Mouse (Mus musculus) left cerebral cortex, postnatal 4 days (tissue): ENCODE results near the gene Klk8. TPM values are rescaled to one million over a fixed set of nuclear protein-coding genes. Genes with fewer than 3 reads are reported as not detected.

Experiments used
- DNase-seq: peaks from one replicate; pipeline ENCODE4 v3.0.0-alpha.2; 2022
- intact Hi-C: fragments of 180-260 bp; cut with DNase I; formaldehyde crosslinking; loops from one replicate; pipeline ENCODE4 v1.15.1; 2025
- total RNA-seq, 2 experiments: library from RNA; stranded (reverse); gene quantifications; 2 replicates each; pipeline ENCODE4 v1.2.3; 2021

Klk8 gene
- total RNA-seq, 2 experiments from 2014 or later: 13.5 to 16.7 TPM

DNA sequence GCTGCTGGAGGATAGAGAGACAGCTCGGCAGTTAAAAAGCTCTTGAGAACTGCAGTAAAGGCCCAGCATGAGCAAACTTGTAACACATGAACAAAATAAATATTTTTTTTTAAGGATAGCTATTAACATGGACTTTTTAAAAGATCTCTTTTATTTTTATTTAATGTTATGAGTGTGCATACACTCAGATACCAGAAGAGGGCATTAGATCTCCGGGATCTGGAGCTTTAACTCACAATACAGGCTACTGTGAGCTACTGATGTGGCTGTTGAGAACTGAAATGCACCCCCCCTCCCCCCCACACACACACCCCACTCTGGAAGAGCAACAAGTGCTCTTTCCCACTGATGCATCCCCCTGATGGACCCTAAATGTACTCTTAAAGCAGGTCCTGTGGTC is 8.1 kb upstream of the Klk8 start:
- no peak for DNase-seq
- intact Hi-C loops: no loop called here

DNA sequence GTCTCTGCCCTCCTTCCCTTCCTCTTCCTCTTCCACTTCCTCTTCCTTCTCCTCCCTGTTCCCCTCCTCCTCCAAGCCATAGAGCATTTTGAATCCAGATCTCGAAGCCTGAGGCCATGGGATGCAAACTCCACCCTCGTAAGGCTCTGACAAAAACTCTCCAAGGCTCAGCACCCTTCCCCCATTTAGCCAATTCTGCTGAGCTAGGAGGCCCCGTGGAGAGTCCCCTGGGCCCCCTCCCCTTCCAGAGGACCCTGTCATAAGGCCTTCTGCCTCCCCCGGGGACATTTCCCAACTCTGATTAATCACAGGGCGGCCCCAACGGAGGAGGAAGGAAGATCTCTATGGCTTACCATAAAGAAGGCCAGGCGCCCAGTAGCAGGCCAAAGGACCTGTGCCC is 5.8 kb upstream of the Klk8 start, which contains the start of gene Klk9:
Gene Klk9 (plus strand): TSS at position 301 of the 400 bp plus-strand sequence.
- no peak for DNase-seq
- intact Hi-C loops: no loop called here

DNA sequence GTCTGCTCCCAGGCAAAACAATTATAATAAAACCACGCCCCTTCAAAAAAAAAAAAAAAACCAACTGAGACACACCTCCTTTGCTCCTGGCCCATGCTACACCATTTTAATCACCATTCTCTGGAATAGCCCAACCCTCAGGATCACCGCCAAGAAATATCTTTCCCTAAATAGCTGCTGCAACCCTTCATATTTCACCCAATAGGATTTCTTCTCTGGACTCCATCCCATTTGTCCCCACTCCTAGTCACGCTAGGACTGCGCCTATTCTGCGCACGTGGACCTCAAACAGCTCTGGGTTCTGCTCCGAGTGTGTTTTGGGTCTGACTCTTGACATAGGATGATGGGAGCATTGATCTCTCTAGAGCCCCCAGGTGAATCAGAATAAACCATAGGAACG is 1.0 kb upstream of the Klk8 start:
- no peak for DNase-seq

DNA sequence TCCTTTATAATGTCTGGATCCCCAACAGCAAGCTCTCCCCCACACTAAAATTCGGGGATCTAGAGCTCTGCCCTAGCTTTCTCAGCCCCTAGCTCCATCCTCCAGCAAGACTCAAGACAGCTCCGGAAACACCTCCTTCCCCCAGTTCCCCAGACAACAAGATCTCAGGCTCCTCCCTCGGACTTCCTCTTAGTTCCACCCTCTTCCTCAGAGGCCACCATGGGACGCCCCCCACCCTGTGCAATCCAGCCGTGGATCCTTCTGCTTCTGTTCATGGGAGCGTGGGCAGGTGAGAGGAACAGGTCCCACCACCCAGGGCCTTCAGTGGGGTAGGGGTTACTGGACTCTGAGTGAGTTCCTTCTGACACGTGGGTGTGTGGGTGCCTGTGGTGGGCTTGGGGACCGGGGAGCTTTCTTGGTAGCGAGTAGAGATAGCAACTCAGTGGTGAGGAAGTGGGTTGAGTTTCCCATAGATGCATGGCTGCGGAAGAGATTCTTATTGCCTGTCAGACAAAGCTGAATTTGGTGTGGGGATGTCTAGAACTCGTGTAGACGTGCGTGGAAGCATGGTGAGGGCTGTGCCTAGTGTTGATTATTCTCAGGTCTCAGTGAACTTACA is 576 bp downstream of the Klk8 start:
- intact Hi-C loops: no loop called here
- DNase-seq: no peak

More for the DNA sequence above, 1.0 kb upstream of the Klk8 start:
- intact Hi-C loops: no loop called here

DNA sequence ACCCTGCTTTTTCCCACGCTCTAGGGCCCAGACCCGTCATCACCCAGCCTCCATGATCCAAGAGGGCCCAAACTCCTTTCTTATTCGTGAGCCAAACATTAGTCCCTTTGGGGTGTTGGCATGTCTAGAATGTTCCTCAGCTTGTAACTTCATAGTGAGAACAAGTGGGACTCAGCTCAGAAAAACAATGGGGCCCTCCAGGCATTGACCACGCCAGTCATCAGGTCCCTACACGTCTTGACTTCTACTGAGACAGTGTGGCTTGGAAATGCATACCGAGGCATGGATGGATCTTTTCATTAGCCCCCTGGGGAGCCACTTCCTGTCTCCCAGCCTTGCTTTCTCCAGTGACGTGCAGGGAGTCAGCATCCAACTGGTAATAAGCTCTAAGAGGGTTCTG is 2.5 kb downstream of the Klk8 start:
- intact Hi-C loops: no loop called here
- no peak for DNase-seq

DNA sequence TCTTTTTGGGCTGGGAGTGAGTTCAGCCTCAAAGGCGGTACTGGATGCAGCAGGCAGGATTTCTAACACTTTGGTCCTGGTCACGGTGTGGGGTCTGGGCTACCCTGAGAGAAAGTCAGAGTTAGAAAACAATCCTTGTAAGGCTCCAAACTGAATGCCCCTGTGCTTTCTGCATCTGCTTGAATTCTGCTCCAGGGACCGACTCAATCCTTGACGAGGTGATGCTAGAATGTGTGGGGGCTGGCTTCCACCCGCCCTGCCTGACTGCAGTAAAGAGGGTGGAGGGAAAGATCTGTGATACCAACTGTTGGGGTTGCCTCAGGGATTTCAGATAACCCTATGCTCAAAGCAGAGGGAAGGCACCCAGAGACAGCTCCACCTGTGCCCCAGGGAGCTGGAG is 13.6 kb downstream of the Klk8 start, which contains the start of gene Klk7:
Gene Klk7 (plus strand): TSS at position 301 of the 400 bp plus-strand sequence.
- intact Hi-C loops: no loop called here
- no peak for DNase-seq

DNA sequence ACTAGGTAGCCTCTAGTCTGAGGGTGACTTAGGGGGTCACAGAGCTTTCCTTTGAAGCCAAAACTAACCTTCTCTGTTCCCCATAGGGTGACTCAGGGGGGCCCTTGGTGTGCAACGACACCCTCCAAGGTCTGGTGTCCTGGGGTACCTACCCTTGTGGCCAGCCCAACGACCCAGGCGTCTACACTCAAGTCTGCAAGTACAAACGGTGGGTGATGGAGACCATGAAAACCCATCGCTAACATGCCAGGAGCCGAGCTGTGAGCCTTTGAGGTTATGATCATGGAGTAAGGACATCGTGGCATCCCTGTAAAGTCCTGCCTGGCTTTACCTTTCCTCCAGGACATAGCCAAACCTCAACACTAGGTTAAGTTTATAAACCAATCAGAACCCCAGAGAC is 17.8 kb downstream of the Klk8 start:
- intact Hi-C loops: no loop called here
- no peak for DNase-seq

DNA sequence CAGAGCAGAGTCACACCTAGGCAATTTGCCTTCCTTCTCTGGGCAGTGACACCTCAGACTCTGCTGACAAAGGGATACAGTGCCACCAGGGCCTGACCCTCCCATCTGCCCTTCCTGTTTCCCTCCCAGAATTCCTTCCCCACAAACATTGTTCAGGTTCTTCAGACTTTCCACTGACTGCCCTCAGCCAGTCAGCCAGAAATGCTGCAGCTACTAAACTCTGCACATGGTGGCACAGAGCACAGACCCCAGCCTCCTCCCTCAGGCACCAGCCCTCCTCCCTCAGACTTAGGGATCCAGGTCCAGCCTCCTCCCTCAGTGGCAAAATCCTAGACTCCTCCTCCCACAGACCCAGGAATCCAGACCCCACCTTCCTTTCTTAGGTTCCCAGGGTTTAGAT is 19.4 kb downstream of the Klk8 start:
- DNase-seq: no peak
- intact Hi-C loops: no loop called here

DNA sequence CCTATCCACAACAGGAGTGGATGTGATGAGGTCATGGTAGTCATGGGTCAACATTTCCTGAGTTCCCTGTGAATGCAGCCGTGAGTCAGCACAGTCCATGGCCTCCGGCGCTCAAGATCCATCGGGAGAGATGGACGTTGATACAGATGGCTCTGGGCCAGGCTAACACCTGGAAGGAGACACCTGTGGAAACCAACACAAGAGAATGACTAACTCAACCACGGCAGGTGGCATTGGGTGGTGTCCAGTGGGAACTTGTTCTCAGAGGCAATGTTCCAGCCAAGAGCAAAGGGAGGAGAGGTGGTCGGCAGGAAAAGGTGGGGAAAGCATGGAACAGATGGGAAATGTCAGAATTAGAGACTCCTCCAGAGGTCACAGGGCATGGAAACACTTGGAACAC is 24.2 kb downstream of the Klk8 start:
- intact Hi-C loops: no loop called here
- no peak for DNase-seq

DNA sequence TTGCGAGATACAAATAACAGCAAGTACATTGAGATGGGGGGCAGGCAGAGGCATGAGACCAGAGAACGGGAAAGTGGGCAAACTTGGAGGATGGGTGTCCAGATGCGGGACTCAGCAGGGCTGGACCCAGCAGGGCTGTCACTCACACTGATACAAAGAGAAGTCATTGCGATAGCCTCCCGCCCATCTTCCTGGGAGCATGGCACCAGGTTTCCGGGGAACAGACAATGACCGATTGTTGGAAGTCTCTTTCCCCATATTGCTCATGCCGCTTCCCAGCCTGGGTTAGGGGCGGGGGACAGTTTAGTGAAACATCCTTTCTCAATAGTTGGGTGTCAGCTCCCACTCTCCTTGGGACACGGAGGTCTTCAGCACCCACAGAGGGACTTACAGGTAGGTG is 26.8 kb downstream of the Klk8 start, which contains the start of gene Klk6:
Gene Klk6 (plus strand): TSS at position 301 of the 400 bp plus-strand sequence.
- DNase-seq: no peak

DNA sequence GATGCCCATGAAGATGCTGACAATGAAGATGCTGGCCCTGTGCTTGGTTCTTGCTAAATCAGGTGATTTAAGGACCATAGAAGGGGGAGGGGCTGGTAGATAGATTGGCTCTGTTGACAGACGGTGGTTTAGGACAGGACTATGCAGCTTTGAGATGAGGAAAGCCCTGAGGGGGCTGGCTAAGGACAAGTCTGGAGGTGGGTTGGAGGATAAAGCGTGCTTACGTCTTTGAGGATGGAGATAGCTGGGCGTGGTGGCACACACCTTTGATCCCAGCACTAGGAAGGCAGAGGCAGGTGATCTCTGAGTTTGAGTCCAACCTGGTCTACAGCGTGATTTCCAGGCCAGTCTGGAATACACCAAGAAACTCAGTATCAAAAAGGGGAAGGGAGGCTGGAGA is 28.7 kb downstream of the Klk8 start:
- DNase-seq: no peak
- intact Hi-C loops: no loop called here

More for the DNA sequence above, 26.8 kb downstream of the Klk8 start, which contains the start of gene Klk6:
- intact Hi-C loops: no loop called here

DNA sequence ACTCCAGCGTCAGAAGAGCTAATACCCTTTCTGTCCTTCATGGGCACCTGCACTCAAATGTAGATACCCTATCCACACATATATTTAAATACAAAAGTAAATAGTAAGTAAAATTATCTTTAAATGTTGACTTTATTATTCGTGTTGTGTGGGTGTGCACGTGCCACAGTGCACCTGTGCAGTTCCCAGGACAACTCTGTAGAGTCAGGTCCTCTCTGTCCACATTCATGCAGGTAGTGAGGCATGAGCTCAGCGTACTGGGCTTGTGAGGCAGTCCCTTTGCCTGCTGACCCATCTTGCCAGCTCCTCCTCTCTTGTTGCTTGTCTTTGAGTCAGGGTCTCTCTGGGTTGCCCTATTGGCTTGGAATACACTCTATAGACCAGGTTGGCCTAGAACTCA is 30.3 kb downstream of the Klk8 start:
- intact Hi-C loops: no loop called here
- DNase-seq: no peak

DNA sequence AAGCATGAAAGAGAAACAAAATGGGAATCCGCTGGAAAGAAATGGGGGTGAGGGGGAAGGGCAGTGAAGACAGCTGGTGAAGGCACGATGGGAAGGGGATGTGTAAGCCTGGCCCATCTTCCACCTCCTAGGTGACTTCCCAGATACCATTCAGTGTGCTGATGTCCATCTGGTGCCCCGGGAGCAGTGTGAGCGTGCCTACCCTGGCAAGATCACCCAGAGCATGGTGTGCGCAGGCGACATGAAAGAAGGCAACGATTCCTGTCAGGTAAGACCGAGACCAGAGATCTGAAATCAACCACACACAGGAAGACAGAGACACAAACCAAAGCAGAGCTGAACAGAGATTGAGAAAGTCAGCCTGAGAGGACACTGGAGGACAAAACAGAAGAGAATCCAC is 31.6 kb downstream of the Klk8 start:
- intact Hi-C loops: no loop called here
- no peak for DNase-seq

DNA sequence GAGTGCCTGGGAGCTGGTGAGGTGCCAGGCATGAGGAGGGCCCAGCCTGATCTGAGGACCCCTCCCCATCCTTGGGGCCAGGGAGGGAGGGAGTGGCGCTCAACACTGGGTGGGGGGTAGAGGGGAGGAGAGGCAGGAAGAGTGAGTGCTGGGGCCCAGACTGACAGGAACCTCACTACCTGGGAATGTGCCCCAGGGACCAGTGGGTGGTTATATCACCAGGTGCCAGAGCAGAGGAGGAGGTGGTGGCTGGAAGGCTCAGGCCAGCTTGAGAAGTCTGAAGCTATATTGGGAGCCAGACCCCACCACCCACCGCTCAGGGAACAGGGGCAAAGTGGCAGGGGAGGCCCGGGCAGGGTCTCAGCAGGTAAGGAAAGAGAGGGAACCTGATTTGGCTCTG is 44.3 kb downstream of the Klk8 start, which contains the start of gene Klk5:
Gene Klk5 (plus strand): TSS at position 271 of the 400 bp plus-strand sequence.
- DNase-seq: no peak
- intact Hi-C loops: no loop called here

DNA sequence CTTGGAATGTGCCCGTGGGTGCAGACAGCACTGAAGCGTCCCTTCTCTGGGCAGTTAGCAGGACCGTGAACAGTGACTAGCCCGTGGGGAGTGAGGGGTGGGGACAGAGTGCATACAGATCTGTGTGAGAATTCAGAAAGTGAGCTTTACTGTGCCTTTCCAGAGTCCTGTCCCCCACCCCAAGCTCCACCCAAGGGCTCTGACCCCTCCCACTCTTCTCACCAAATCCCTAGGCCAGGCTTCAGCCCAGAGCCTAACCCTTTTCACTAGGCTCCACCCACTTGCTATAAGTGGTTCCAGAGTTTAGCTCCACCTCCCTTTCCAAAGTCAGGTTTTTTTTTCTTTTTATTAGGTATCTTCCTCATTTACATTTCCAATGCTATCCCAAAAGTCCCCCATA is 46.4 kb downstream of the Klk8 start:
- no peak for DNase-seq
- intact Hi-C loops: no loop called here

DNA sequence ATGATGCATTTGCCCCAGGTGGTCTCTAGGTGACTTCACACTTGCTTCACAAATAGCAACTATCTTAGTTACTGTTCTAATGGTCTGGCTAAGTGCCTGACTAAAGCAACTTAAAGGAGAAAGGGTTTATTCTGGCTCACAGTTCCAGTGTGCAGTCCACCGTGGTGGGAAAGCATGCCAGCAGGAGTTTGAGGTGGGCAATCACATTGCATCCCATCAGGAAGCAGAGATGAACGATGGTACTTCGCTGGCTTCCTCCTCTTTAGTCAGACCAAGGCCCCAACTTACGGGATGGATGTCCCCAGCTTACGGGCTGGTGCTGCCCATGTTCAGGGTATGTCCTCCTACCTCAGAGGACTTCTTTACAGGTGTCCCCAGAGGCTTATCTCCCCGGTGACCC is 54.2 kb downstream of the Klk8 start:
- DNase-seq: no peak
- intact Hi-C loops: no loop called here

Other genes starting within 250 kb of the Klk8 start
- 1 to 10 TPM; 7.5 to 9.7 TPM for gene Zfp658, start 235.3 kb upstream of the Klk8 start, total RNA-seq
- 10 to 100 TPM; 18.5 to 19.9 TPM for gene Zfp719, start 218.0 kb upstream of the Klk8 start, total RNA-seq
- under 1 TPM in 1 of 2 experiments, not detected in 1; 0.34 TPM for gene Zfp819, start 190.4 kb upstream of the Klk8 start, total RNA-seq
- gene Ceacam18, start 162.9 kb upstream of the Klk8 start, total RNA-seq: under 1 TPM in 1 of 2 experiments, not detected in 1; 0.24 TPM
- gene Siglece, start 137.4 kb upstream of the Klk8 start, total RNA-seq: under 1 TPM; 0.24 to 0.80 TPM
- gene Ctu1, start 125.6 kb upstream of the Klk8 start, total RNA-seq: 10 to 100 TPM; 20.8 to 22.5 TPM
- gene Klk14, start 107.2 kb upstream of the Klk8 start, total RNA-seq: under 1 TPM in 1 of 2 experiments, not detected in 1; 0.28 TPM
- gene Klk13, start 85.0 kb upstream of the Klk8 start, total RNA-seq: not detected
- gene Klk12, start 28.7 kb upstream of the Klk8 start, total RNA-seq: not detected
- gene Klk11, start 23.0 kb upstream of the Klk8 start, total RNA-seq: not detected
- not detected for gene Klk10, start 16.5 kb upstream of the Klk8 start, total RNA-seq
- not detected for gene Klk9, start 5.7 kb upstream of the Klk8 start, total RNA-seq
- under 1 TPM in 1 of 2 experiments, not detected in 1; 0.36 TPM for gene Klk7, start 13.7 kb downstream of the Klk8 start, total RNA-seq
- gene Klk6, start 26.9 kb downstream of the Klk8 start, total RNA-seq: not detected
- gene Klk5, start 44.4 kb downstream of the Klk8 start, total RNA-seq: not detected
- not detected for gene Klk4, start 83.6 kb downstream of the Klk8 start, total RNA-seq
- gene Klk15, start 136.2 kb downstream of the Klk8 start, total RNA-seq: not detected
- not detected for gene Klk1b8, start 153.1 kb downstream of the Klk8 start, total RNA-seq
- not detected for gene Klk1b1, start 169.2 kb downstream of the Klk8 start, total RNA-seq
- gene Klk1b9, start 178.5 kb downstream of the Klk8 start, total RNA-seq: not detected
- not detected for gene Klk1b11, start 198.3 kb downstream of the Klk8 start, total RNA-seq
- gene Klk1b26, start 214.6 kb downstream of the Klk8 start, total RNA-seq: not detected